Mouse (Mus musculus): ENCODE results near the gene Prrg3.

DNA sequence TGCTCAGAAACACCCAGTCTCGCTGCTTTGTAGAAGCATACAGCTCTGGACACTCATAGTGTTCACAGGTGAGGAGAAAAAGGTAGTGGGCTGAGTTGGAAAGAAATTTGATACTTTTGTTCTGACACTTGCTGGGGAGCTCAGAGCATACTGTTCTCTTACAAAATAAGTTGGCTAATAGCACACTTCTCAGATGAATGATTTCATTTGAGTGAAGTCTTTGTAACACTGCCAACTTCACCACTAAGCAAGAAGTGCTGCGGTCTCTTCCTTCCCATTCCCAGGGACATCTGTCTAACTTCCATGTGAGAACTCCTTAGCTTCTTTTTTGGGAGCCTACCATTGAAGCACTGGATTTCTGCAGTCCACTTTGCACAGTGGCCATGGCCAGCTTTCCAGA lies 20.8 kb downstream of the Prrg3 start:
- TF ChIP-seq CTCF (conservative IDR thresholded peaks at IDR 0.05; ENCODE audit: low read length) (no peak), POU5F1 (IDR thresholded peaks at IDR 0.05; ENCODE audit: borderline replicate concordance, low read length) (no peak)

Measured in E14TG2a.4 (cell line).